Mouse (Mus musculus): ENCODE data around the gene Col4a2. TPM values are rescaled to one million over a fixed set of nuclear protein-coding genes. Genes with fewer than 3 reads are reported as not detected.

Gene Col4a2
- total RNA-seq, 2 experiments from 2014 or later: 340 to 382 TPM

- DNase-seq: no peak
Measured at GRCm38 (mm10) chr8:11324801-11325395, 12.3 kb downstream of the Col4a2 start.

DNA sequence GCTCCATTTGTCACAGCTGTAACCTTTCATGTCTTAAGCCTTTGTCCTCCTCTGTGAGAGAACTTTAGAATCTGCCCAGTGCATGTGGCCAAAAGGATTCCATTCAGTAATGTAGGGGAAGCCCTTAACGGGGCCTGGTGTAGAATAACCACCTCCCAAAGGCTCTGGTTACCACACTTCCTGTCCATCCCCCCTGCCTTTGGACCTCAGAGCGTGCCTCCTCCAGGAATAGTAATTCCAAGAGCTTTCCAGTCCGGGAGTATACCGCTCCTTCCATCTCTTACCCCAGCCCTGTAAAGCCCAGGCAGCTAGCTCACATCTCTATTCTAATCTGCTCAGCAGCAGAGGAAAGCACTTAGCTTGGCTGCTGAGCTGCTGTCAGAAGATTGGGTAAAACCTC, 14.7 kb downstream of the Col4a2 start:
- no peak for DNase-seq

DNA sequence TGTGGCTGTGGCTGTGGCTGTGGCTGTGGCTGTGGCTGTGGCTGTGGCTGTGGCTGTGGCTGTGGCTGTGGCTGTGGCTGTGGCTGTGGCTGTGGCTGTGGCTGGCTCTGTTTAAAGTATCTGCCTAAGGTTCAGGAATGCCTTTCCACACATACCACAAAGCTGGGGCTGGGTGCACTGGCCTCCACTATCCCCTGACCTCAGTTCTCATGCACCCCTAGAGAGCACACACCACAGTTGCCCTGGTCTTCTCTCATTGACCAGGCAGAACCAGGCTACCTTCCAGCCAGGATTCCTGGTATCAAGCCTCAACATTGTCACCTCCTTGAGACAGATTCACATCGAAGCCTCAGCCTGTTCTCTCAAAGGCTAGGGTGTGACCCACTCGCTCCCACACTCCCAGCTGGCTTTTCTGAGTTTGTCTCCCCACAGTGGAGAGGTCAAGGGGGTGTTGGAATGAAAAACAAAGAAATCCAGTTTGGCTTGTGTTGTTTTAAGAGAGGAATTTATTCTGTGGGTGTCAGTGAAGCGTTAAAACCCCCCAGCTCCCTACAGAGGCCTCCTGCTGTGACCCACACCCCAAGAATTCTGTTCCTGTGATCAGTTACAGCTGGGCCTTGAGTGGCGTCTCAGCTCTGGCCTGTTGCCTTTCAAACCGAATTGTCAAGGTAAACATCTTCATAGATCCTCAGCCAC, 15.3 kb downstream of the Col4a2 start:
- DNase-seq: no peak

- DNase-seq: no peak
Measured at GRCm38 (mm10) chr8:11331561-11331960, 19.0 kb downstream of the Col4a2 start.

DNA sequence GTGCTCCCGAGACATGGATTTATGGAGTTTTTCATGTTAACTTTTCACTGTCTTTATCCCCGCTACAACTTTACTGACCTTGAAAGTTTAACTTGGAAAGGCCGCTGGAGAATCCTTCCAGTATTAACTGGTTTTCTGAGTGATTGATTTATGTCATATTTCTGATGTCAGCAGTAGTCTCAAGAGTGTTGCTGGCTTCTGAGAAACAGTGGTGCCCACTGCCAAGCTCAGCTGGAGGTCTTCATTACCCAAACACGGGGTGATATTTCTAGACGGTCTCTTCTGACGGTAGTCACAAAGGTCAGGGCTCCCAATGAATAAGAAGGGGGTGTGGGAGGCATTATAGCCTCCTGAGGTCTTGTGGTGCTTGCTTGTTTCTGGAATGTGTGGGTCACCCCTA, 21.1 kb downstream of the Col4a2 start:
- DNase-seq: no peak

DNA sequence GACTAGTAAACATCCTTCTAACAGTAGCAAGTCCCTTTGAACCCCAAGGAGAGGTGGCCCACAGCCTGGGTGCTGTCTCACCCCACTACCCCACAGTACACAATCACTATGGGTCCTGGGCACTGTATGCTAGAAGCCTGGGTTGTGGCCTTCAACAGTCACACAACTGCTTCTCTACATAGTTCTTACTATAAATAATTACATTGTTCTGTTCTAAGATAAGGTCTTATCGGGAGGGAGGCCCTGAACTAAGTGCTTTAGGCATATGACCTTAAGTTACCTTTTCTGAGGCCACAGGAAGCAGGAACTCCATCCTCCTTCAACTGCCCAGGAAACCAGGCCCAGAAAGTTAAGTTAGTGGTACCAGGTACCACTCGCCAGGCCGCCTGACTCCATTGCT, 21.9 kb downstream of the Col4a2 start:
- DNase-seq: no peak

GRCm38 (mm10) chr8:11335238-11335637, 22.6 kb downstream of the Col4a2 start:
- DNase-seq: no peak

GRCm38 (mm10) chr8:11336346-11336745, 23.7 kb downstream of the Col4a2 start:
- DNase-seq: no peak

GRCm38 (mm10) chr8:11337642-11338041, 25.0 kb downstream of the Col4a2 start:
- DNase-seq: no peak

DNA sequence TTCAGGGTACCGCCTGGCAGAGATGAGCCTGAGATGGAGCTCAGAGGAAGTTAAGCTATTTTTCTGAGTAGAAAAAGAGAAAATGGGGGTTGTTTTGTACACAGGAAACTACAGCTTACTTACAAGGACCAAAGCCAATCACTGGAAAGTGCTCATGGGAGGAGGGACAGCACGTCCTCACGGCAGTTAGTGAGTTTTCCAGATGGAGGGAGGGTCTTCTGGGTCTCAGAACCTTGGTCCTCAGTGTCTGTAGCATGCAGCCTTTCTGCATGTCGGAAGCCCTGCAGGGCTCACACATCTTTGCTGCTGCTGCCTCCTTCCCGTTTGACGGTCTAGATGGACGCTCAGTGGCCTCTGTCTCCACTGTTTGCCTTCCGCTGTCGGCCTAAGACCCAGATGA, 25.9 kb downstream of the Col4a2 start:
- no peak for DNase-seq

DNA sequence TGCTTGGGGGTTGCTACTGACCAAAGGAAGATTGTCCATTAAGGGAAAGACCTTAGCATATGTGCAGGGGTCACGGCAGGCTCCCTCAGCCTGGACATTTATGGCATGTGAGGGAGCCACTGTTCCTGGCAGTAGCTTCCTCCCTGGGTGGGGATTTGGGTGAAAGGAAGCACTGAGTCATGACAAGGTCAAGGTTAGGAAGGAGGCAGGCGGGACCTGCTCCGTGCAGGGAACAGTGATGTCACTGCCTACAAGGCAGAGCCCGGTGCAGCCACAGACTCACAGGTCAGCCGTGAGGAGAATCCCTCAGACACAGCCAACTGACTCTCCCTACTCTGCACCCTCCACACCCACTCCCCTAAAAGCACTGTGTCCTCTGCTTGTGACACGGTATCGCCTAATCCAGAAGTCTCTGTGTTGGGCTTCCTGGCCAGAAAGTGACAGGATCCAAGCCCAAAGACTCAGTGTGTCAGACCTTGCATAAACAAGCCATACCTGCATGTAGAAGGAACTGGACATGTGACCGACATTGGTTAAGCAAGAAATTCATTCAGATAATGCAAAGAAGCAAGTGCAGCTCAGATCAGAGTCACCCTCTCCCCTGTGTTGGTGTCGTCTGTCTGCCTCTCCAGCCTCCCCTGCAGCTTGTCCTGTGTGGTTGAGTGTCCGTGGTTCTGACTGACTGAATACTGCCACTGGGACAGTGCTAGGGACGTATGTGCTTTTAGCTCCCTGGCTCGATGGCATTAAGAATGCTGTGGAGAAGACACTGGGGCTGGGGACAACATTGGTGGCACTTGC, 27.9 kb downstream of the Col4a2 start:
- no peak for DNase-seq

- no peak for DNase-seq
Measured at GRCm38 (mm10) chr8:11341111-11341566, 28.5 kb downstream of the Col4a2 start.

DNA sequence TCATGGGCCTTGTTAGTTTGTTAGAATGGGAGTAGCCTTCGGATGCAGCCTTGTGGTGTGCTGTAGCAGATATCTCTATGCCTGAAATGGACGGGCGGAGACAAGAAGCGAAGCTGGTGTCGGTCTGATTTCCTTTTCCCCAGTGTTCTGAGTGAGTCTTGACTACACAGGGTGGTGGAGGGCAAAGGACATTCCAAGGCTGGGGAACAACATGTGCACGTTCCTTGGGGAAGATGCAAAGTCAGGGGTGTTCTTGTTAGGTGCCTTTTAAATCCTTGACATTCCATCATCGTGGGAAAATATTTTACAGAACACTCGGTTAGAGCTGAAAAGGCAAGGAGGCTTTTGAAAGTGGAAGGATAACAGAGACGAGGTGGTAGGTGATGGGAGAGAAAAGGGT, 31.9 kb downstream of the Col4a2 start:
- no peak for DNase-seq

GRCm38 (mm10) chr8:11346225-11346624, 33.6 kb downstream of the Col4a2 start:
- no peak for DNase-seq

DNA sequence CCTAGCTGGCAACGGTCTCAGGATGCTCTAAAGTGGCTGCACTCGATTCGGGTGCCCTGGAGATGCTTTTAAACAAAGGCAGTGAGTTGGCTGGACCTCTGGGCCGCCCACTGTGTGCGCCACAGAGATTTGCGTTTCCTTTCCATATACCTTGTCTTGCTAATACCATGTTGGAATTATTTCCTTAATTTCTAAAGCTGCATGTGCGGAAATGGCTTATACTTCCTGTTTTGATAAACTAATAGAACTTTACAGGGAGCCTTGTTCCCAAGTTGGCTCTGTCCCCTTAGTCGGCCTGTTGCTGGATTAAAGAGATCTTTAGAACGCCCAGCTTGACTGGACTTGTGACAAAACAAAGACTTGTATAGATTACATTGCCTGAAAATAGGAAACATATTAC, 35.1 kb downstream of the Col4a2 start:
- no peak for DNase-seq

DNA sequence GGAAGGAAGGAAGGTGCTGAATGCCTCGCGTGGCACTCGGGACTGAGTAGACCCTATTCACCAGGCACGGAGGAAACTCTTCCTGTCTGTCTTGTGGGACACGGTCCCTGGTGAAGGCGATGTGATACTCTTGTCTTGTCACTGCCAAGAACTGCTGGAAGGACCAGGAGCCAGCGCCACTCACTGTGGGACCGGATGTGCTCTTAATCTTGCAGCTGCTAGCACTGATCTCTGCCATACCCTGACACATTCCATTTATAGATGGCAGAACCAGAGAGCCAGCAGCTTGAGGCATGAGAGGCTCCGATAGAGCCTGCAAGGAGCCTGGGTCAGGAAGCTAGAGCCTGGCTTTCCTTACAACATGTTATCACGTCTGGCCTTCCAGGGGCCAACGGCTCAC, 36.0 kb downstream of the Col4a2 start:
- DNase-seq: peak; percentile 39

DNA sequence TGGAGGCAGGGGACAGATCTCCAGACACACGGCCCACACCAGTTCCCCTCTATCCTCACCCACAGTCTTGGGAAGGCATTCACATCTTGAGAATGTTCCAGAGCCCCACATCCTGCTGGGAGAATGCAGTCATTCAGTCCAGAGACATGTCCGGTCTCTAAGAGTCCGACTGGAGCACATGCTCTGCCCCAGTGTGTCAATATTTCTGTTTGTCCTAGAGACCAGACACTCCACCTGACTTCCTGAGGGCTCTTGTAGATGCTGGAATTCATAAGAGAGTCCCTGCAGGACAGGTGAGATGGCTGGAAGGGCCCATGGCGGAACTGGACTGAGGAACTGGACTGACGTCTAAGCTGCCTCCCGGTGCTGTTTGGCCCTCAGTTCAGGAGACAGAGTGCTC, 38.8 kb downstream of the Col4a2 start:
- no peak for DNase-seq

- no peak for DNase-seq
Measured at GRCm38 (mm10) chr8:11352514-11352913, 39.9 kb downstream of the Col4a2 start.

DNA sequence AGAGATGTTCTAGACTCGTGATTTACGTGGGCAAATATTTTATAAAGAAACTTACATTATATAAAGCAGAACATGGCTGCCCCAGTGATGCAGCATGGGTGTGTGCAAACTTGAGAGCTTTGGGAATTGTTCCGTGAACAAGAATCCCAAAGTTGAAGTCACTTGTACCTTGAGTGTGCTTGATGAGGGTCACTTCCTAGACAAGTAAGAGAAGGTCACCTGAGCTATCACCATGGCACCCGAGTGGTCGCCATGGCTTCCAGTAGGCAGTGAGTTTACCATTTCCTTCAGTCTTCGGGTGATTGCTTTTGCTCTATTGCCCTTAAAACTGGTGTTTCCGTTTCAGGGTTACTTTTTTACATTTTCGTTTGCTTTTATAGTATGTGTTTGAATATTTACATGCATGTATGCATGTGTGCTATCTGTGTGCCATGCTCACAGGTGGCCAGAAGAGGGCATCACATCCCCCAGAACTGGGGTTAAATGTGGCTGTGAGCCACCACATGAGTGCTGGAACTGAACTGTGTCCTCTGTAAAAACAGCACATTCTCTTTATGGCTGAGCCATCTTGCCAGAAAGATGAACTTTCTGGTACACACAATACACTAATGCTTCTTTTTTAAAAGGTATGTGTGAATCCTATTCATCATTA, 42.3 kb downstream of the Col4a2 start:
- no peak for DNase-seq

GRCm38 (mm10) chr8:11355900-11356299, 43.3 kb downstream of the Col4a2 start:
- no peak for DNase-seq

- no peak for DNase-seq
Measured at GRCm38 (mm10) chr8:11356776-11357175, 44.2 kb downstream of the Col4a2 start.

- DNase-seq: no peak
Measured at GRCm38 (mm10) chr8:11357921-11358436, 45.4 kb downstream of the Col4a2 start.

- DNase-seq: no peak
Measured at GRCm38 (mm10) chr8:11359846-11360245, 47.2 kb downstream of the Col4a2 start.

All from gastrocnemius, postnatal 10 days (tissue).